Mouse (Mus musculus): Measurements from ENCODE around the gene Pmm2.
A peak's percentile ranks its signal among the peaks of the same experiment; 100 is the strongest.

Gene Pmm2

DNA sequence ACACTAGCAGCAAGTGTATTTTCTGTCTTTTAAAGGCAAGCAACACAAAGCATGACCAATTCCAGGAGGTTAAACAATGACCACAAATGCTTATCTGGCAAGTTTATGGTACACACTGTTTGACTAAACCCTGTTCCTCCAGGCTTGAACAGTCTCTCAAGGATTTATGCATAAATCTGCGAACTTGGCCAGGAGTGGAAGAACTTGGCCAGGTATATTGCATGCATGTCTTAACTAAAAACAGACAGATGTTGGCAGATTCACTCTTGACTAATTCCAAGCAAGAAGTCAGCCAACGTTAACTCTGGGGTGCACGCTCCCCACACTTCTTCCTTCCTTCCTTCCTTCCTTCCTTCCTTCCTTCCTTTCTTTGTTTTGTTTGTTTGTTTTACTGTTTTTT is 42.3 kb downstream of the Pmm2 start:
- no peak for DNase-seq (ENCODE audit: low read depth, low spot score)

DNA sequence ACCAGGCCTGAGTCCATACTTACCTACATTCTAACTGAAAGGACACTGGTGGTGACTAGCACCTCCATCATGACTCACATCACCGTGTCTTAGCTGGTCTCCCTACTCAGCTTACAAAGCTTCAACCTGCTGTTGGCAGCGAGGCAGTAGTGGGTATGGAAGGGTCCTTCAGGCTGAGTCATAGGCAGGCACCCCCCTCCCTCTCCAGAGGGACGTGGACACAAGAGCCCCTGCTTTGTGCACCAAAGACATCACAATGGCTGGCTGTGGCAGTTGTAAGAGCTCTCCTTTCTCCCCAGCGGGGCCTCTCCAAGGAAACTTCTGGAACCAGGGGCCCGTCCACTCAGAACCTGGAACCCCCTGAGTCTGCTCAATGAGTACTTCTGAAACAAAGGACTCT is 43.0 kb downstream of the Pmm2 start, which contains the start of gene Gm5767:
Gene Gm5767, plus strand, starts transcription at position 301 of the 400 bp plus-strand sequence.
- DNase-seq (ENCODE audit: low read depth, low spot score) = no peak

DNA sequence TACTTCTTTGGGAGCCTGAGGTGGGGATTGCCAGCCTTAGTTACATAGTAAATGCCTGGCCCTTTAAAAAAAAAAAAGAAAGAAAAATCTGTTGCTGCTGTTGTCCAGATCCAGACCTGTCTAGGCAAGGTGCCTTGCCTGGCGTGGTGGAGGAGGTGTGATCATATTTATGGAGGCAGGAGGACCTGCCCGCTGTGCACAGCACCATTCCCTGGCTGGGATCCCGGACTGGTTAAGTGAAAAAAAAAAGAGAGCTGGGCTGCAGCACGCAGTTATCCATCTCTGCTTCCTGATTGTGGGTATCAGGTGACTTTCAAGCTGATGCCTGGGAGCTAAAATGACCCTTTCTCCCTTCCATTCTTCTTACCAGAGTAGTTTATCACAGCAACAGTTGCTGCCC is 47.6 kb downstream of the Pmm2 start:
- no peak for DNase-seq (ENCODE audit: low read depth, low spot score)

DNA sequence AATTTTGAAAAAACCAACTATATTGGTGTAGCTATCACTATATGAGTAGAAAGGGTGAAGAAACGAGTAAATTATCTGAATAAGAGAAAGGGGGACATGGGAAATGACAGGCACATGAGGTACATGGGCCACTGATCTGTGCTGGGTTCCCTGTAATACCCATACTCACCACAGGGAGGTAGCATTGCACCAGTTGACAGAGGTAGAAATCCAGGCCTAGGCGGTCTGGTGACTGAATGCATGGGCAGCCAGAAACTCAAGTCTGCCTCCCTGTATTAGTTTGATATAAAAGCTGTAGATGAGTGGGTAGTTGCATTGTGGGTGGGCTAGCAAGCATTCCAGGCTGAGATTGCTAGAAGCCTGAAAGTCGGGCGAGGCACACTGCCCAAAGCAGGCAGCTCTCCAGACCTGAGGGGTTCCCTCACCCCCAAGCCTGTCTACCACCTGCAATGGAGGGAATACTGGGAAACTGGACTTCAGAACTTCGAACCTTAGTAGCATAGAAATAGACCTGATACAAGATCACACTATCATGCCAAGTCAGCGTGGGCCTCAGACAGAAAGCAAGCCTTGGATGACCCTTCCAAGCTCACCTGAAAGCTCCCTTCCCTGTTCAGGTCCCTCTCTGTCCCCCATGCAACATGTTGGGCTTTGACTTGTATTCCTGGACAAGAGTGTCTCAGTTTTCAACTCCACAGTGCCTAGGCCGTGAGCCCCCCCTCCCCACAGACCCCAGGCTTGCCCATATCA is 48.8 kb downstream of the Pmm2 start:
- DNase-seq (ENCODE audit: low read depth, low spot score) = peak; percentile 74

DNA sequence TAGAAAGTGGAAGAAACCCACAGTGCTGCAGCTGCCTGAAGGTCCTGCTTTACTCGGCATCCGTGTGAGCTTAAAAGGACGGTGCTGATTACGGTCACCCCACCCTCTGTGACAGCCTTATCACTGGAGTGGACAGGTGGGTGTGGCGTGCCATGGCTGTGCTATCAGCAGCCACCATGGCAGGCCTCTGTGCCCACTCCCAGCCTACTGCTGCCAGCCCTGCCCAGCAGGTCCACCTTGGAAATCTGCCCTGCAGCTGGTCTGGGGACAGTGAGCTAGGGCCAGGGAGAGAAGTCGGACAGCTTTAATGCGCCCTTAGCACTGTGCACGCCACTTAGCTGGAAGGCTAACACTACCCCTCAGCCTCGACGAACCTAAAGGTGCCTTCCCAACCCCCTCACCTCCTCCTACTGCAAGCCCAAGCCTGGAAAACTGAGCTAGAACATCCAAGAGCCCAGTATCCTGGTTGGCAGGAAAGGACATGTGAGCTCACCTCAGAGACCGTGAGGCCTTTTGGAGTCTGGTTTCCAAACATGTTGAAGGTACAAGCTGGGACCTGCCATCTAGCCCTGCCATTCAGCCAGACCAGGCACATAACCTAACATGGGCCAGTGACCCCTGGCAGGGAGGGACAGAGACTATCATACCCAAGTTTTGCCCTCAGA is 49.5 kb downstream of the Pmm2 start:
- DNase-seq (ENCODE audit: low read depth, low spot score) = peak; percentile 44

DNA sequence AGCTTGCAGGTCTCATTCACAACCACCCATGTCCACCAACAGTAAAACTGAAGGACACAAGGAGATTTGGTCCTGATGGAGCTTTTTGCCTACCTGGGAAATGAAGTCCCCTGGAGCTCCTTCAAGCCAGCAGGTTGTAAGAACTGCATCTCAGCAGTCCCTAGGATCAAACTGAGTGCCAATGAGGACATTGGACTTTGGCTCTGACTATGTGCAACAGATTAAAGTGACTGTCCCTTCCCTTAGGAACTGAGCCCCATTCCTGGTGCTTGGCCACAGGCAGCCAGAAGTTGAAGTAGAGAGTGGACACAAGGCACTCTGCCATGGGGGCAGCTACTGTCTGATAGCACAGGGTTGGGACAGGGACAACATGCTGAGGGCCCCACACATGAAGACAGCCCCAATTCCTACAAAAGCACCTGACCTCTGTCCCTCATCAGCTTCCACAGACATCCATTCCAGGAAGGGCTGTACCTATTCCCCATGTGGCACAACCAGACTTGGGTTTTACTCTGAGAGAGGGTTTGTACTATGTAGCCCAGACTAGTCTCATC is 50.2 kb downstream of the Pmm2 start:
- DNase-seq (ENCODE audit: low read depth, low spot score) = no peak

DNA sequence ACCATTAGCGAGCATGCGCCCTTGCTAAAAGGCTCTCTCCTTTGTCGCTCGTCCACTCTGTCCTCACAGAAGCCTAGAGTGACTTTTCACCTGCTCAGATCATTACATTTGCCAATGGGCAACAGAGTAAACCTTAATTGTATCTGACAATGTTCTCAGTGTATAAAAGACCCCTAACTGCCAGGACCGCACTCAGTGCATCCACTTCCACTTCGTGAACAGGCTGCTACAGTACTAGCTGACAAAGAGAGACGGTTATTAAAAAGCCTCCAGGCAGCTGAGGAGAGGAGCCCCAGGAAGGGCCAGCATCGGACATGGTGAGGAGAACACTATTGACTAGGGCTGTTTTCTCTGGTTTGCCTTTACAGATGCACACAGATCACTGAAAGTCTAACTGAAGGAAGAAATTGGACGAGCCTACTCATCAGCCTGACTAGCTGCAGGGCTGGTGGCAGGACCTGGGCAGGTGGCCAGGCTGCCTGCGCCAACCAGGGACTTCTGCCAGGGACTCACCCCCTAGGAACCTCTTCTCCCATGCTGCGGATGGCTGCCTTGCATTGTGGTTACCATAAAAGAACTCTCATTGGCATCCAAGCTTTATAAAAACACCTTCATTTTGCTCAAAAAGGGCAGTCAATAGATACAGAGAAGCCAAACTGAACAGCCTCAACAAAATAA is 52.6 kb downstream of the Pmm2 start:
- DNase-seq (ENCODE audit: low read depth, low spot score) = no peak

DNA sequence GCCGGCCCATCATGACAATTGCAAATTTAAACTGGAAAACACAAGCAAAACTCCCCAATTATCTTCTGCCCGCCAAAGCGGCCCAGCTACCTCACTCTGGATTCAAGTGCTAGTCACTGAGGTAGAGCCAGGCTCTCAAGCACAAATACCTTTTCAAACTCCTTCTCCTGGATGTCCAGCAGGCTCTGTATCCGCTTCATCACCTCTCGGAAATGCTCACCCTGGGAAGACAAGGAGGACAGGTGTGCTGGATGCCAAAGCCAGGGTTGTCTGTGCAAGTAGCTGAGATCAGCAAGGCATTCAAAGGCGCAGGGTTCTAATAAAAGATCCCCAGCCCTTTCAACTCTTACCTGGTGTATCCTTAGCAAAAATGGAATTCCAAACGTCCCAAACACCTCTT is 53.7 kb downstream of the Pmm2 start:
- DNase-seq (ENCODE audit: low read depth, low spot score) = no peak

DNA sequence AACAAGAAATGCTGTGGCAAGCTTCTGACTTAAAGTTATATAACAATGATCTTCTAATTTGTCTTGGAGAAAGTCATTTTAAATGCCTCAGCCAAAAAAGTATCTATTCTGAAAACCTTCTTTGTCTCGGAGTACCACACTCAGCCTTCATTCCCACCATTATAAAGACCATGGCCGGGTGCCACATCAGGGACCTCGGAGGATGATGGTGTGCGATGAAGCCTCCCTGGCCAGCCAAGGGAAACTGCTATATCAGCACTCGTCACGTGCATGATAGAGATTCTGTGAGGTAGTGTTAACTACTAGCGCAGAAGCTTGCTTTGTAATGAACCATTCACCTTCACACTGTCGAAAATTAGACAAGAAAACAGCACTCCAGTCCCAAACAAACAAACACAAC is 62.1 kb downstream of the Pmm2 start:
- no peak for DNase-seq (ENCODE audit: low read depth, low spot score)

DNA sequence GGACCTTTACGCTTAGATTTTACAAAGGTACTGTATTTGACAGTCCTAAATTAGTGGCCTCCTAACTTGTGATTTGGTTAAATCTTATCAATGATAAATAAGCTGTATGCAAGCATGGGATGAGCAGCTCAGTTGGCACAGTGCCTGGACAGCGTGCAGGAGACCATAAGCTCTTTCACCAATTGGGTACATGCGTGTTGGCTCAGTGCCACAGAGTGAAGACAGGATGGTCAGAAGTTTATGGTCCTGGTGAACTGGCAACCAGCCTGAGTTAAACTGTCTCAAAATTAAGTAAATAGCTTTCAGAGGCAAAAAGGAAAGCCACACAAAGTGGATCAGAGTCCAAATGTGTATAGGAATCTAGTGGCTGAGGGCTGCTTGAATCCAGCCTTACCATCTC is 63.1 kb downstream of the Pmm2 start:
- no peak for DNase-seq (ENCODE audit: low read depth, low spot score)

DNA sequence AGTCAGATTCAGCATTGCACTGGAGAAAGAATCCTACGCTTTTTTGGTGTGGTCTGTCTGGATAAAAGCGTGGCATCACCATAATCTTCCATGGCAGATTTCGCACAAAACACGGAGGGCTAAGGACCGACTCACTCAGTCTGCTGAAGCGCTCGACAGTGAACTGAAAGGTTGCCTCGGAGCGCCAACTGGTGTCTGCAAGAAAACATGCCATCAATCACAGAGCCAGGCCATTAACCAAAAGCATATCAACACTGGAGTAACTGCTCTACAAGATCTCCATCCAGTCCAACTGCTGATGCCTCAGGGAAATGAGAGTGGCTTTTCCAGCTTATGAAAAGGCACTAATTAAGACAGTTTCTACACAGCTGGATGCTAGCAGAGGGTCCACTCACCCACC is 74.5 kb downstream of the Pmm2 start:
- DNase-seq (ENCODE audit: low read depth, low spot score) = peak; percentile 44
